Mouse (Mus musculus): ENCODE measurements at regions not wholly inside any gene's neighbourhood (a gene's known extent, or its start where the extent isn't known, plus 50 kb on each side); places are given as distances from the start of the nearest gene placed in this dataset.

GRCm38 (mm10) chr17:51262946-51263345, 83.8 kb upstream of the Tbc1d5 start:
- no peak for TF ChIP-seq CTCF (IDR thresholded peaks at IDR 0.05; ENCODE audit: low read depth, low read length)
- no peak for TF ChIP-seq POLR2A (IDR thresholded peaks at IDR 0.05; ENCODE audit: extremely low read depth, insufficient read depth, low read length)
